Mouse (Mus musculus) small intestine, adult 2 months (tissue): ENCODE data around the gene Nog.

Experiments
- CTCF ChIP-seq: fragments of 200-500 bp; IDR thresholded peaks from 2 replicates; pipeline ENCODE4 v1.5.1; 2012; ENCODE audit warnings: low read depth, mild to moderate bottlenecking, control low read depth, inconsistent platforms, low read length, moderate library complexity, mixed read lengths; ENCODE audit not compliant: insufficient replicate concordance, insufficient read length; ENCODE audit errors: extremely low read depth
- POLR2A ChIP-seq: fragments of 200-500 bp; IDR thresholded peaks from 2 replicates; pipeline ENCODE4 v1.6.1; 2012; ENCODE audit warnings: low read depth, mild to moderate bottlenecking, control low read depth, inconsistent platforms, low read length, moderate library complexity

DNA sequence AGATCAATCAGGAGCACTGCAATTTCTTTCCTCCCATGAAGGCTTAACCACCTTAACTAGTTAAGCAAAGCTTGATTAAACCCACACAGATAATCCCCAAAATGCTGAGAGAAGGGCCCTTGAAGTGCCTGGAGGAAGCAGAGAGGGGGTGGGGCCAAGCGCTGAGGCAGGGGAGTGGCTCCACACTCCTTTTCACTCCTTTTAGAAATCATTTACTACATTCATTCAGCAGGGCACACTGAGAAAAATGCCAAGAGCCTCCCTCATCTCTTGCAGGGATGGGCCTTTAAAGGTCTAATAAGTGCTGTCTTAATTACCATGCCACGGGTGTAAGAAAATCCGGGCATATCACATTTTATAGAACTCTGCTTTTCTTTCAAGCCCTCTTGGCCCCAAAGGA is 10.2 kb upstream of the Nog start:
- no peak for TF ChIP-seq CTCF
- no peak for TF ChIP-seq POLR2A
